Mouse (Mus musculus) right cerebral cortex, postnatal 4 days (tissue): ENCODE measurements around the gene Carns1.
"Not testable (repeated sequence)": the region's sequence is repeated elsewhere in the genome, so short reads cannot be mapped to it uniquely, and the experiment has no call there.

ENCODE experiments used
- DNase-seq: peaks from one replicate; pipeline ENCODE4 v3.0.0-alpha.2; 2022

Gene Carns1

DNA sequence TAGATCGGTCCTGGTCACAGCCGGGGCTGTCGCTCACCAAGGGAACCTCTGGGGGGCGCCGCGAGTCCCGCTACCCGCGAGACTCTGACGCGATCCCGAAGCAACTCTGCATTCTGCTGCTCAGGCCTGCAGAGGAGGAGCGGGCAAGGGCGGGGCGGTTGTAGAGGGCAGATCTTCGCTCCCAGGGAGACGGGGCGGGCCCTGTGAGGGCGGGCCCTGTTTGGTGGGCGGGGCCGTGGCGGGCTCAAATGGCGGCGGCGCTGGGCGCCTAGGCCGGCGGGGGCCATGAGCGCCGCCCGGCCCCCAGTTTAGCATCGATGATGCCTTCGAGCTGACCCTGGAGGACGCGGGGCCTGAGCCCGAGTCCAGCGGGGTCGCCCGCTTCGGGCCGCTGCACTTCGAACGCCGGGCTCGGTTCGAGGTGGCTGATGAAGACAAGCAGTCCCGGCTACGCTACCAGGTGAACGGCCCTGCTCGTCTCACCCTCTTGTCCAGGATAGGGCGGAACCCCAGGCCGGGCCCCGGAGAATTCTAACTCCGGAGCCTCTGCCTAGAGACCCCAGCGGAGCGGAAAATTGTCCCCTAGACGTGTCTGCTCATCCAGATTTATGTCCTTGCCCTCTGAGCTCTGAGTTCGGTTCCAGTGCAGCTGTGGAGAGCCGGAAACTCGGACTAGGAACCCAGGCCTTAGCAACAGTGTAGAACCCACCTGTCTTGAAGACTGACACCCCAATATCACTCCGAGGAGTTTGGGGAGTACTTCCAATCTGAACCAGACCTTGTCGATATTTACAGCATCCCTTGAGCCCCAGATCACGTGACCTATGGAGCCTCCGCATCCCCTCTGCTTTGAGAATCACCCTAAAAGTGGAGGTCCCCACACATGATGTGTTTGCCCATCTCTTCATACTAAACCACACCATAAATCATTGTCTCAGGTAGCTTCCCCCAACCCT, 49.3 kb downstream of the Carns1 start, which contains the start of gene Aip:
Gene Aip (minus strand): TSS at position 118 of the 956 bp plus-strand sequence.
- peak; percentile 98 for DNase-seq

DNA sequence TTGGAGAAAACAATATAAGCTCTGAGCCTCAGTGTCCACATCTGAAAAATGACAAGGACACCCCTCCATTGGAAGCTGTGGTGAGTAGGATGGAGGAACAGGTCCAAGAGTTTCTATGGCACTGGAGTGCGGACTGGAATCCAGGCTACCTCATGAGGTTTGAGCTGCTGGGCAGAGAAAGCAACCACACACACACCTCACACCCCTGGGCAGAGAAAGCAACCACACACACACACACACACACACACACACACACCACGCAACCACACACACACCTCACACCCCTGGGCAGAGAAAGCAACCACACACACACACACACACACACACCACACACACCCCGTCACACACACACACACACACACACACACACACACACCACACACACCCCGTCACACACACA, 50.0 kb downstream of the Carns1 start:
- peak; percentile 30 for DNase-seq

GRCm38 (mm10) chr19:4124432-4124831, 50.8 kb downstream of the Carns1 start:
- DNase-seq, result no peak

GRCm38 (mm10) chr19:4122411-4123370, 52.6 kb downstream of the Carns1 start:
- DNase-seq, result no peak

DNA sequence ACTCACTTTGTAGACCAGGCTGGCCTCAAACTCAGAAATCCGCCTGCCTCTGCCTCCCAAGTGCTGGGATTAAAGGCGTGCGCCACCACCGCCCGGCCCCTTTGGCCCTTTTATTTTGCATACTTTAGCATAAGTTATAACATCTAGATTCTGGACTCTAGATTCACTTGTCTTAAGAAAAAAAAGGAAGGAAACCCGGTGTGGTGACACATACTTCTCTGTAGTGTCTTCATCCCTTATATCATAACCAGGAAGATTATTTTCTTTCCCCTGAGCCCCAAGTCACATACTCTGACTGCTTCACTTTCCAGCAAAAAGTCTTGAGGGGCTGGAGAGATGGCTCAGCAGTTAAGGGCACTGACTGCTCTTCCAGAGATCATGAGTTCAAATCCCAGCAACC, 53.4 kb downstream of the Carns1 start:
- DNase-seq, result not testable (repeated sequence)

GRCm38 (mm10) chr19:4121097-4121805, 54.0 kb downstream of the Carns1 start:
- peak; percentile 97 for DNase-seq

GRCm38 (mm10) chr19:4120496-4120895, 54.8 kb downstream of the Carns1 start:
- DNase-seq, result no peak

GRCm38 (mm10) chr19:4119716-4120487, 55.4 kb downstream of the Carns1 start:
- no peak for DNase-seq

- DNase-seq, result no peak
These were observed 56.9 kb downstream of the Carns1 start for GRCm38 (mm10) chr19:4118350-4118749.

- no peak for DNase-seq
These were observed 58.3 kb downstream of the Carns1 start for GRCm38 (mm10) chr19:4117006-4117405.

- DNase-seq, result no peak
These were observed 59.5 kb downstream of the Carns1 start for GRCm38 (mm10) chr19:4115816-4116215.

DNA sequence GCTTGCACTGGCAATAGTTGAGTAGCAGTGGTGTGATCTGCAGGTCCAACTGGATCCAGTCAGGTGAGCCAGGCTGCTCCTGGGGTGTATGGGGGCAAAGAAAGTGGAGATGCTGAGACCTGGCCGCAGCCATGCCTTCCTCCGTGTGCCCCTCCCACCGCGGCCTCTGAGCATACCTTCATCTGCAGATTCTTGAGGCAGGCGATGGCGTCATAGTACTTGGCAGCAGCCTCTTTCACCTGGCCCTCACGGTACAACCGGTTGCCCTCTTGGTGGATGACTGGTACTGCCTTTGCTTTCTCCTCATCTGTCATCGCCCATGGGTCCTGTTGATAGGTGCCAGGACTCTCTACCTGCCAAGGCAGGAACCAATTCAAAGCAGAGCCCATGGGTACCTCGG, 60.1 kb downstream of the Carns1 start:
- DNase-seq, result no peak

DNA sequence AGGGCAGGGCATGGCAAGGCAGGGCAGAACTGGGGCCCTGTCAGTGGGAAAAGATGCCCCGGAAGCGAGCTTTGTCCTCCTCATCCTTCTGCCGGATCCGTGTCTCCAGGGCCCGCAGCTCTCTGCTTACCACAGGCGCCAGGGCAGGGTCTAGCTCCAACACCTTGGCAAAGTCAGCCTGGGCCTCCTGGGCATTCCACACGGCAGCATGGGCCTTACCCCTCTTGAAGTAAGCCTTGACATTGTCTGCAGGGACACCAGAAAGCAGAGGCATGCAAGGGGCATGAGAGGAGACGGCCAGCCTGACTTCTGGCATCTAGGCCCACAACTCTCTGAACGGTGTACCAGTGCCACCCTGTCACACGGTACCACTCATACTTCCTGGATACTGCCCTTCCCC, 60.7 kb downstream of the Carns1 start:
- no peak for DNase-seq
